Mouse (Mus musculus) thymus, adult 2 months (tissue): ENCODE measurements around the gene Tmco4. TPM values are rescaled to one million over a fixed set of nuclear protein-coding genes. Genes with fewer than 3 reads are reported as not detected.
A peak's percentile ranks its signal among the peaks of the same experiment; 100 is the strongest.

Source experiments
- DNase-seq: peaks from one replicate; pipeline ENCODE4 v3.0.0; 2021
- H3K27ac ChIP-seq: fragments of 200-500 bp; 2 replicates; pipeline ENCODE4 v1.5.1; 2012; ENCODE audit warnings: low read length, control low read depth; ENCODE audit not compliant: control insufficient read depth, insufficient read depth
- H3K27me3 ChIP-seq: fragments of 200-500 bp; 2 replicates; pipeline ENCODE4 v1.6.1; 2012; ENCODE audit warnings: mild to moderate bottlenecking, low read length, moderate library complexity, mixed read lengths; ENCODE audit not compliant: control insufficient read depth, insufficient read depth
- H3K36me3 ChIP-seq: fragments of 200-500 bp; 2 replicates; pipeline ENCODE4 v1.6.1; 2012; ENCODE audit warnings: mild to moderate bottlenecking, low read length, moderate library complexity; ENCODE audit not compliant: control insufficient read depth, insufficient read depth
- H3K4me1 ChIP-seq: fragments of 200-500 bp; replicated peaks from 2 replicates; pipeline ENCODE4 v1.6.1; 2012; ENCODE audit warnings: low read length; ENCODE audit not compliant: control insufficient read depth, insufficient read depth
- H3K4me3 ChIP-seq: fragments of 200-500 bp; 2 replicates; pipeline ENCODE4 v1.5.1; 2012; ENCODE audit warnings: mild to moderate bottlenecking, low read length, control low read depth, moderate library complexity; ENCODE audit not compliant: control insufficient read depth, insufficient read depth
- CTCF ChIP-seq: fragments of 200-500 bp; IDR thresholded peaks from 2 replicates; pipeline ENCODE4 v1.5.1; 2012; ENCODE audit warnings: mild to moderate bottlenecking, control low read depth, low read length, moderate library complexity, borderline replicate concordance; ENCODE audit not compliant: control insufficient read depth, poor library complexity, insufficient read depth; ENCODE audit errors: extremely low read depth
- POLR2A ChIP-seq: fragments of 200-500 bp; IDR thresholded peaks from 2 replicates; pipeline ENCODE4 v1.6.1; 2012; ENCODE audit warnings: mild to moderate bottlenecking, low read length, control low read depth, moderate library complexity; ENCODE audit not compliant: control insufficient read depth, poor library complexity, insufficient read depth; ENCODE audit errors: extremely low read depth
- WGBS: fragments of 180-500 bp; shearing (Covaris S2); methylation state at CpG from one replicate; pipeline ENCODE4 v1.1.7; 2018; 5-methylcytosine and 5-hydroxymethylcytosine counted together
- polyA plus RNA-seq: library from polyadenylated mRNA; depleted of rRNA; stranded (reverse); fragments of >200 nt; gene quantifications from 2 replicates; pipeline ENCODE4 v1.2.3, GENCODE M21; 2012

Gene Tmco4
- polyA plus RNA-seq, 1 experiment: 30.7 TPM

DNA sequence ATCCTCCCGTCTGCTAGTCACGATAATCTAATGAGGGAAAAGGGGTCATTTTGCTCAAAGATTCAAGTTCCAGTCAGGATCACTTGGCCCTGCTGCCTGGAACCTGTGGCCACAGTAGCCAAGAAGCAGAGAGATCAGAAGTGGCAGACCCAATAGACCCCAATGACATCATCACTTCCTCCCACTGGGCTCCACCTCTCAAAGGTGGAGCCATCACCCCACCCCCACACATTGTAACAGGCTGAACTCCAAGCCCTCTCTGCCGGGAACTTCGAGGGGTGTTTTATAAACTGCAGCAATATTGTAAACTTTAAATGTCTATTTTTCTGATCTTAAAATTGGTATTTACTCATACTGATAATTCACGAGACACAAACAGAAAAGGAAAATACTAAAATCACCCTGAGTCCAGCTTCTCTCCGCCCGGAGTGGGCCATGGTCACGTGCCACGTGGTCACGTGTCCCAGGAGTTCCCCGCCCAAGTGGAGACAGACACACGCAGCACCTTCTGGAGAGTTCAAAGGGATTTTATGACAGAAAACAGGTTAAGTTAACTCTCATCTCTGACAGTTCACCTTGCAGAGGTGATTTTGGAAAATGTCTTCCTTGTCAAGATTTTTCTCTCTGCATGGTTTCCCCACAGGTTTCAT lies 8.2 kb downstream of the Tmco4 start:
- DNase-seq: no peak
- 91% methylated on average over 12 of the region's 12 CpGs for whole genome bisulfite sequencing
- Histone ChIP-seq H3K36me3 (no peaks in the 10 kb centered on the region), H3K4me1 (no peaks in the 10 kb centered on the region), H3K27ac (no peak overlapping the region), H3K4me3 (no peak overlapping the region), H3K27me3 (no peaks in the 10 kb centered on the region)
- TF ChIP-seq CTCF (no peak), POLR2A (no peak)

GRCm38 (mm10) chr4:138983422-138983821 lies 10.7 kb downstream of the Tmco4 start:
- Histone ChIP-seq H3K4me1 (no peaks in the 10 kb centered on the region), H3K27me3 (no peaks in the 10 kb centered on the region), H3K4me3 (no peak overlapping the region), H3K36me3 (no peaks in the 10 kb centered on the region), H3K27ac (no peak overlapping the region)
- WGBS: 96% methylated on average over 3 of the region's 3 CpGs
- DNase-seq: no peak
- no peak for TF ChIP-seq CTCF
- no peak for TF ChIP-seq POLR2A

GRCm38 (mm10) chr4:138984744-138985143 lies 12.1 kb downstream of the Tmco4 start:
- TF ChIP-seq CTCF (no peak), POLR2A (no peak)
- WGBS: 89% methylated on average over 7 of the region's 7 CpGs

DNA sequence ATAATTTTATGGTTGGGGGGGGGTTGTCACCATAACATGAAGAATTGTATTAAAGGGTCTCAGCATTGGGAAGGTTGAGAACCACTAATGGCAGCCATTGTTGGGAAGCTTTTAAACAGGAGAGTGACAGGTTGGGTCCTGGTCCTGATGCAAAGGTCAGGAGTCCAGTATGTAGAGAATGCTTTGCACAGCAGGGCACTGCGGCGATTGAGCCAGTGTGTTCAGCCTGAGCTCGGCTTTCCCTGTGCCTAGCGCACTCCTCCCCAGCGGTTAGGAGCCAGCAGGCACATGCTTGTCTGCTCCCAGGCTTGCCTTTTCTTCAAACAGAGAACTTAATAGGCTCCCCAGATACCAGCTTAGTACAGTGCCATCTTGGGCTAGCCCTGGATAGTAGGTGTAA lies 13.6 kb downstream of the Tmco4 start:
- Histone ChIP-seq H3K27me3 (no peaks in the 10 kb centered on the region), H3K27ac (no peak overlapping the region), H3K4me1 (no peaks in the 10 kb centered on the region), H3K4me3 (no peak overlapping the region), H3K36me3 (0 out of 2 replicates have a peak, but pooled peaks cover 5% of the 10 kb centered on the region)
- no peak for TF ChIP-seq CTCF
- no peak for TF ChIP-seq POLR2A
- WGBS: 96% methylated on average over 5 of the region's 5 CpGs
- DNase-seq: no peak

More at GRCm38 (mm10) chr4:138984744-138985143, 12.1 kb downstream of the Tmco4 start:
- Histone ChIP-seq H3K36me3 (no peaks in the 10 kb centered on the region), H3K4me1 (no peaks in the 10 kb centered on the region), H3K27ac (no peak overlapping the region), H3K4me3 (no peak overlapping the region), H3K27me3 (no peaks in the 10 kb centered on the region)
- DNase-seq: no peak

- no peak for DNase-seq
- TF ChIP-seq POLR2A: no peak
- no peak for TF ChIP-seq CTCF
- Histone ChIP-seq H3K36me3 (peaks cover 18% of the 10 kb centered on the region; the same call in 1 of the 2 replicates), H3K4me3 (no peak overlapping the region), H3K27me3 (no peaks in the 10 kb centered on the region), H3K27ac (no peak overlapping the region), H3K4me1 (no peaks in the 10 kb centered on the region)
- 93% methylated on average over 3 of the region's 3 CpGs for WGBS
Measured at GRCm38 (mm10) chr4:138994389-138994788, 21.7 kb downstream of the Tmco4 start.

GRCm38 (mm10) chr4:138996410-138996809 lies 23.7 kb downstream of the Tmco4 start:
- H3K4me3 ChIP-seq: no peak overlapping the region
- no peaks in the 10 kb centered on the region for H3K4me1 ChIP-seq
- peak; percentile 64; the same call in 1 of the 2 replicates for TF ChIP-seq CTCF
- no peak for TF ChIP-seq POLR2A
- 94% methylated on average over 5 of the region's 5 CpGs for WGBS
- DNase-seq: peak; percentile 30
- peaks cover 13% of the 10 kb centered on the region; the same call in 1 of the 2 replicates for H3K36me3 ChIP-seq
- no peak overlapping the region for H3K27ac ChIP-seq
- H3K27me3 ChIP-seq: no peaks in the 10 kb centered on the region

DNA sequence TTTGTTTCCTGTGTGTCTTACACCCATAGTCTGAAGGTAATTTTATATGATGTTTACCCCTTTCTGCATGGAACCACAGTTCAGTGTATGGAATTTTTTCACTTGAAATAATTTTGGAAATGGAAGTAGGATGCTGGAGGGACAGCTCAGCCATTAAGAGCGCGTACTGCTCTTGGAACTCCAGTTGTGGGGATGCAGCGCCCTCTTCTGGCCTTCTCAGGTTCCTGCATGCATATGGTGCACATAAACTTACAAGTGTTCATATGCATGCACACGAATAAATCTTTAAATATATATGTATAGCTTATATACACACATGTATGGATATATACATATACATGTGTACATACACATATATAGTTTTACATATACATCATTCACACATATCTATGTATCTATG lies 24.4 kb downstream of the Tmco4 start:
- no peaks in the 10 kb centered on the region for H3K4me1 ChIP-seq
- TF ChIP-seq CTCF (no peak), POLR2A (no peak)
- 91% methylated on average over 4 of the region's 4 CpGs for WGBS
- no peak for DNase-seq
- no peaks in the 10 kb centered on the region for H3K27me3 ChIP-seq
- H3K36me3 ChIP-seq: peaks cover 6% of the 10 kb centered on the region; the same call in 1 of the 2 replicates
- H3K27ac ChIP-seq: no peak overlapping the region
- no peak overlapping the region for H3K4me3 ChIP-seq
